Mouse (Mus musculus) testis, adult 2 months (tissue): Measurements from ENCODE around the gene Abat.

Source experiments
- CTCF ChIP-seq: fragments of 200-500 bp; IDR thresholded peaks from 2 replicates; pipeline ENCODE4 v1.5.1; 2012; ENCODE audit warnings: low read depth, mild to moderate bottlenecking, inconsistent platforms, low read length, moderate library complexity; ENCODE audit not compliant: control insufficient read depth, insufficient read depth, insufficient replicate concordance
- POLR2A ChIP-seq: fragments of 200-500 bp; IDR thresholded peaks from 2 replicates; pipeline ENCODE4 v1.6.1; 2012; ENCODE audit warnings: low read depth, mild to moderate bottlenecking, inconsistent platforms, low read length, moderate library complexity; ENCODE audit not compliant: control insufficient read depth

DNA sequence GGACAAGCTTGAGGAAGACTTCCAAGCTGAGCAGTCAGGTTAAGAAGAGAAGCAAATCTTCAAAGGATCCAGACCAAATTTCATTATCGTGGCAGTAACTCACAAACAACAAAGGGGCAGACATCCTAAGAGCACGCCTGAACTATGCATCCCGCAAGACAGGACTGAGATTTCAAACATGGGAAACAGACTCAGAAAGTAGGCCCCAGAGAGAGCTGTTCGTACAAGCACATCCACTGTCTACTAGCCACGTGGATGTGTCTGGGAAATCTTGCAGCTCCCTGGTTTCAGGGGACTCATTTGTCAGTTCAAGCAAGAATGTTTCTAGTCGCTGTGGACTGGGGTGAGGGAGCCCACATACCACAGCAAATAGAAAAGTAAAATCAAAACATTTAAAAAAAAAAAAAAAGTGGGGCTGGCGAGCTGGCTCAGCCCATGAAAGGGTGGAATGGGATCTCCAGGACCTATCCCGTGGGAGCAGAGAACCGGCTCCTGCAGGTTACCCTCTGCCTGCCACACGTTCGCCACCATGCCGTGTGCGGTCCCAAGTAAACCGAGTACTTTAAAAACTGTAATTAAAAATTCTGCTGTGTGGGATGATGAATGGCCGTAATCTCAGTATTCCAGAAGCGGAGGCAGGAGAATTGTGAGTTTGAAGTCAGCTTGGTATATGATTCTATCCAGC, 11.1 kb downstream of the Abat start:
- no peak for TF ChIP-seq CTCF
- no peak for TF ChIP-seq POLR2A
